Mouse (Mus musculus) G1E (cell line): ENCODE results near the gene Nubpl. TPM values are rescaled to one million over a fixed set of nuclear protein-coding genes. Genes with fewer than 3 reads are reported as not detected.

Experiments
- ATAC-seq: 2 replicates; pipeline ENCODE4 v1.8.0; 2016; ENCODE audit warnings: mild to moderate bottlenecking; ENCODE audit not compliant: insufficient number of reproducible peaks, poor library complexity, low FRiP score, severe bottlenecking; ENCODE audit errors: extremely low read depth
- DNase-seq: peaks from one replicate; pipeline ENCODE4 v3.0.0; 2012; ENCODE audit warnings: low spot score
- H3K27me3 ChIP-seq: 2 replicates; pipeline ENCODE4 v1.6.1; 2012; ENCODE audit warnings: mild to moderate bottlenecking, low read length, inconsistent platforms; ENCODE audit not compliant: insufficient read depth
- H3K36me3 ChIP-seq: replicated peaks from 2 replicates; pipeline ENCODE3; 2012; ENCODE audit warnings: mild to moderate bottlenecking, inconsistent platforms
- H3K4me1 ChIP-seq: 2 replicates; pipeline ENCODE4 v1.6.1; 2012; ENCODE audit warnings: low read depth, low read length, inconsistent platforms, mixed read lengths; ENCODE audit not compliant: insufficient read depth
- H3K4me3 ChIP-seq: 2 replicates; pipeline ENCODE4 v1.5.1; 2012; ENCODE audit warnings: low read depth, mild to moderate bottlenecking, inconsistent platforms, low read length, moderate library complexity, mixed read lengths
- H3K9me3 ChIP-seq: replicated peaks from 2 replicates; pipeline ENCODE4 v1.6.1; 2012; ENCODE audit warnings: inconsistent platforms
- CTCF ChIP-seq: IDR thresholded peaks from 2 replicates; pipeline ENCODE4 v1.5.1; 2012; ENCODE audit warnings: low read depth, low read length, inconsistent platforms, mixed read lengths
- GATA1 ChIP-seq: IDR thresholded peaks from 2 replicates; pipeline ENCODE4 v1.6.1; 2012; ENCODE audit warnings: borderline replicate concordance, low read length, inconsistent platforms, mixed read lengths
- GATA2 ChIP-seq: IDR thresholded peaks from 2 replicates; pipeline ENCODE4 v1.6.1; 2012; ENCODE audit warnings: low read depth, low read length, inconsistent platforms, borderline replicate concordance
- POLR2AphosphoS5 ChIP-seq: IDR thresholded peaks from 2 replicates; pipeline ENCODE4 v1.6.1; 2012; ENCODE audit warnings: low read depth, low read length, inconsistent platforms; ENCODE audit not compliant: insufficient replicate concordance
- TAL1 ChIP-seq: conservative IDR thresholded peaks from 2 replicates; pipeline ENCODE4 v1.6.1; 2012; ENCODE audit warnings: low read depth, low read length, inconsistent platforms, mixed read lengths
- polyA plus RNA-seq: library from polyadenylated mRNA; stranded (reverse); fragments of >175 nt; gene quantifications from 2 replicates; pipeline ENCODE4 v1.2.3, GENCODE M21; 2012
- total RNA-seq, 2 experiments: library from RNA; stranded (forward) in 1 of 2; stranded (reverse) in 1 of 2; fragments of 200-1000 nt in 1 of 2; fragments of >200 nt in 1 of 2; fragmentation: Nextera tagmentation in 1 of 2; gene quantifications; 2 replicates each; pipeline ENCODE4 v1.2.3; 2014 to 2017

Nubpl gene
- total and polyA plus RNA-seq, 3 experiments = 11.1 to 29.9 (median 19.8) TPM

- Histone ChIP-seq H3K9me3 (no peaks in the 10 kb centered on the region), H3K27me3 (no peaks in the 10 kb centered on the region), H3K4me3 (no peak overlapping the region), H3K4me1 (peaks cover 3% of the 10 kb centered on the region; the same call in 1 of the 2 replicates), H3K36me3 (no peaks in the 10 kb centered on the region)
- DNase-seq (no peak), ATAC-seq (no peak)
- TF ChIP-seq TAL1 (no peak), POLR2AphosphoS5 (no peak), GATA1 (no peak), GATA2 (no peak), CTCF (no peak)
These were observed 66.9 kb downstream of the Nubpl start for GRCm38 (mm10) chr12:52164414-52164813.

GRCm38 (mm10) chr12:52186205-52186793, 88.8 kb downstream of the Nubpl start:
- Histone ChIP-seq H3K9me3 (no peaks in the 10 kb centered on the region), H3K27me3 (no peaks in the 10 kb centered on the region), H3K4me3 (no peak overlapping the region), H3K4me1 (no peaks in the 10 kb centered on the region), H3K36me3 (no peaks in the 10 kb centered on the region)
- TF ChIP-seq CTCF (no peak), POLR2AphosphoS5 (no peak), GATA1 (no peak), TAL1 (no peak)
- no peak for ATAC-seq
- DNase-seq = no peak

- Histone ChIP-seq H3K4me1 (no peaks in the 10 kb centered on the region), H3K36me3 (no peaks in the 10 kb centered on the region), H3K9me3 (no peaks in the 10 kb centered on the region), H3K4me3 (no peak overlapping the region), H3K27me3 (no peaks in the 10 kb centered on the region)
- DNase-seq (no peak), ATAC-seq (no peak)
- TF ChIP-seq TAL1 (no peak), GATA1 (no peak), CTCF (no peak), GATA2 (no peak), POLR2AphosphoS5 (no peak)
These were observed 89.5 kb downstream of the Nubpl start for GRCm38 (mm10) chr12:52186963-52187590.

GRCm38 (mm10) chr12:52198471-52198870, 100.9 kb downstream of the Nubpl start:
- DNase-seq (no peak), ATAC-seq (no peak)
- H3K4me3 ChIP-seq = no peak overlapping the region
- no peaks in the 10 kb centered on the region for H3K36me3 ChIP-seq
- H3K9me3 ChIP-seq = no peaks in the 10 kb centered on the region
- TF ChIP-seq GATA2 (no peak), GATA1 (no peak), TAL1 (no peak), CTCF (no peak), POLR2AphosphoS5 (no peak)
- no peaks in the 10 kb centered on the region for H3K4me1 ChIP-seq
- no peaks in the 10 kb centered on the region for H3K27me3 ChIP-seq

GRCm38 (mm10) chr12:52209121-52209610, 111.6 kb downstream of the Nubpl start:
- Histone ChIP-seq H3K36me3 (no peaks in the 10 kb centered on the region), H3K4me3 (no peak overlapping the region), H3K27me3 (no peaks in the 10 kb centered on the region), H3K9me3 (no peaks in the 10 kb centered on the region), H3K4me1 (no peaks in the 10 kb centered on the region)
- TF ChIP-seq GATA2 (no peak), POLR2AphosphoS5 (no peak), GATA1 (no peak)
- no peak for ATAC-seq
- DNase-seq = no peak

- Histone ChIP-seq H3K36me3 (no peaks in the 10 kb centered on the region), H3K4me1 (peaks cover 5% of the 10 kb centered on the region), H3K27me3 (no peaks in the 10 kb centered on the region), H3K9me3 (no peaks in the 10 kb centered on the region), H3K4me3 (no peak overlapping the region)
- TF ChIP-seq TAL1 (no peak), GATA1 (no peak), POLR2AphosphoS5 (no peak), CTCF (no peak), GATA2 (no peak)
- no peak for DNase-seq
- no peak for ATAC-seq
These were observed 113.6 kb downstream of the Nubpl start for GRCm38 (mm10) chr12:52211144-52211543.

GRCm38 (mm10) chr12:52214837-52215236, 117.3 kb downstream of the Nubpl start:
- Histone ChIP-seq H3K4me1 (peaks cover 5% of the 10 kb centered on the region), H3K9me3 (no peaks in the 10 kb centered on the region), H3K27me3 (no peaks in the 10 kb centered on the region), H3K4me3 (no peak overlapping the region), H3K36me3 (no peaks in the 10 kb centered on the region)
- ATAC-seq = peak; percentile 66
- DNase-seq = no peak
- no peak for TF ChIP-seq GATA2
- TF ChIP-seq TAL1 = no peak
- TF ChIP-seq CTCF = no peak
- TF ChIP-seq GATA1 = no peak
- TF ChIP-seq POLR2AphosphoS5 = no peak
